Mouse (Mus musculus) ovary, postnatal 10 days (tissue): ENCODE data around the gene Ugt1a1.

Source experiments
- DNase-seq: peaks from one replicate; pipeline ENCODE4 v3.0.0; 2022; ENCODE audit warnings: low spot score

The Ugt1a1 gene

GRCm38 (mm10) chr1:88234646-88235045 is 22.9 kb downstream of the Ugt1a1 start:
- DNase-seq: no peak

GRCm38 (mm10) chr1:88235046-88235893 is 23.5 kb downstream of the Ugt1a1 start:
- no peak for DNase-seq

DNA sequence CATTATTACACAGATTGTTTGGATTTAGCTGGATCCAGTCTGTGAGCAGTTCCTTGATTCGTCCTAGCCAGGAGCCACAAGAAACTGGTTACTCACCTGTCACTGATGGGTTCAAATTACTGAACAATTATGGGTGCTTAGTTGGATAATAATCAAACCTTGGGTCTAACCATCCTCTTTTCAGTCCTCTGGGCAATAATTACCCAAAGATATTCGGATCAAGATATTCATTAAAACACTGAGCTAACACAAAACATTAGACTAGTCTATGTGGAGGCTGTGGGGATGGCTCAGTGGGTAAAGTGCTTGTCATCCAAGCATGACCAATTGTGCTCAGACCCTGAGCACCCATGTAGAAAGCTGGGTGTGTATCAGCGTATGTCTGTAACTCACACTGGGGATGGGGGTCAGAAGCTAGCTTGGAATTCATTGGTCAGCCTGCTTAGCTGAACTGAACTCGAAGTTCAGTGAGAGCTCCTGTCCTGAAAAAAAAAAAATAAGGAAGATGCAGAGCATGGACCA is 24.2 kb downstream of the Ugt1a1 start:
- no peak for DNase-seq

GRCm38 (mm10) chr1:88237311-88237710 is 25.6 kb downstream of the Ugt1a1 start:
- no peak for DNase-seq

DNA sequence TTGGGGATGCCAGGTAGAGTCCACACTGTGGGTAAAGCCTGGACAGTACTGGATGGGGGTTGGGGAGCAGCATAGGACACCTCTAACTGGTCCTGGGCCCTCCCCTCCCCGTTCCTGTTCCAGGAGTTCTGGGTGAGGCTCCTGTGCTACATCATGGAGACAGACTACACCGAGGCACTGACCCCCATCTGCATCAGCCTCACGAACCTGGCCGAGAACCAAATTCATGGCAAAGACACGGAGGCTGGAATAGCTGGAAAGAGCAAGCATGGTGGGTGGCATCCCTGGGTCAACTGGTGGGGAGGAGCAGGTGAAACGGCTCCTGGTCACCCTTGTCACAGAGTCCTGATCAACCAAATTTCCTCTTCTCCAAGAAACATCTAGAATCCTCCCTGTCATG is 27.0 kb downstream of the Ugt1a1 start:
- no peak for DNase-seq

- no peak for DNase-seq
Measured at GRCm38 (mm10) chr1:88240072-88240471, 28.3 kb downstream of the Ugt1a1 start.

GRCm38 (mm10) chr1:88240579-88240978 is 28.8 kb downstream of the Ugt1a1 start:
- DNase-seq: no peak

- DNase-seq: no peak
Measured at GRCm38 (mm10) chr1:88243861-88244260, 32.1 kb downstream of the Ugt1a1 start.

- no peak for DNase-seq
Measured at GRCm38 (mm10) chr1:88245881-88246280, 34.1 kb downstream of the Ugt1a1 start.

GRCm38 (mm10) chr1:88246386-88246785 is 34.6 kb downstream of the Ugt1a1 start:
- DNase-seq: no peak

DNA sequence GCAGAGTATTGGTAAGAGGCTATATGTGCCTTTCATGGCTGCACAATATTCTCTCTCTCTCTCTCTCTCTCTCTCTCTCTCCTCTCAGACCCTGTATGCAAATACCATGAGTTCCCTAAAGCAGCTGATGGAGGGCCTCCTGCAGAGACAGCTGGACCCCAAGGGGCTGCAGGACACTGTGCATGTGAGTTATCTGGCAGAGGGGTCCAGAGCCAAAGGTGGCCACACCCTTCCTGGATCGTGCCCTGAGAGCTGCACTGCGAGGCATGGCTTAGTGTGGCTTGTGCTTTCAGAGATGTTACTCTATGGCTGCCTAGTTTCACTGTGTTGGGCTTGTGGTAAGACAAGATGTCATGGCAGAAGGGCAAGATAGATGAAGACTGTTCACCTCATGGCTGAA is 35.9 kb downstream of the Ugt1a1 start:
- no peak for DNase-seq

DNA sequence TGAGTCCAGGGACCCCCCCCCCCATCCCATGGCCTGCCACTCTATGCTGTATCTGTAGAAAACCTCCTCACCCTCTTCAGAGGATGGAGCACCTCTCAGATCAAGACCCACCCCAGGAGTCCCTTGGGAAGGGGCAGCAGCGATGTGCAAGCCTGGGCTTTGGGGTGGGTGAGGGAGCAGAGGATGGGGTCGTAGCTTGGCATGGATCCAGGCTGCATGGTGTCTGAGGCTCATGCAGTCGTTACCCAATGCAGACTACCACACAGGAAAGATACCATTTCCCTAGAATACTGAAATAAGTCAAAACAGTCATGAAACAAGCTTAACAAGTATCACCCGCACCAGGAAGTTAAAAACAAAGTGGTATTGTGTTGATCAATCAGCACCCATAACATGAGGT is 36.9 kb downstream of the Ugt1a1 start:
- DNase-seq: no peak

DNA sequence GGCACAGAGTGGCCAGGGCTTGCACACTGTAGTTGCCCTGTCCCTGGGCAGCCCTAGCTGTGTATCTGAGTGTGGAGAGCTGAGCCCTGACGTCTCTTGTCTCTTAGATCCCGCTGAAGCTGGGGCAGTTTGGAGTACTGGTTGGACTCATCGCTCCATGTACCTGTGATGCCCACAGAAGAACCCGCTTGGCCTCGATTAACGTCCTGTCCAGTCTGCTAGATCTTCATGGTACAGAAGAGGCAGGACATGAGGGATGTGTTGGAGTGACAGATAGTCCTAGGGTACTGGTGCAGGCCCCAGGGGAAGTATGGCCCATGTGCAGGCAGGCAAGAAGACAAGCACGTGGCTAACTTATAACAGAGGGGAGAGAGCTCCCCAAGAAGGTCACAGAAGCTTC is 37.8 kb downstream of the Ugt1a1 start:
- DNase-seq: no peak

GRCm38 (mm10) chr1:88250023-88250422 is 38.3 kb downstream of the Ugt1a1 start:
- no peak for DNase-seq

DNA sequence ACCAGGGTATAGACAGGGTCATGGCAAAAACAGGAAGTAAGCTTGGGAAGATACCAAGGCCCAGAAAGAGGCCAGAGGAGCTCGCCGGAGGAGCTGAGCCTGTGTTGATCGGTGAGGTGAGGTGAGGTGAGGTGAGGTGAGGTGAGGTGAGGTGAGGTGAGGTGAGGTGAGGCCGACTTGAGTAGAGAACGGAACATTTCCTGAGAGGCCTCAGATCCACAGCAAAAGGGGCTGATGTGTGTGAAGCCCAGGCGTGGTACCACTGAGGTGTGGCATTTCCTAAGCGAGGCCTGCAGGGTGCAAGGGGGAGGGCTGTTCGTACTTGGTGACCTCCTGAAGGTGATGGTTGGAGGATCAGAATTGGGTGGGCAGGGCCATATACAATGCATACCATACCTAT is 41.3 kb downstream of the Ugt1a1 start:
- DNase-seq: no peak

DNA sequence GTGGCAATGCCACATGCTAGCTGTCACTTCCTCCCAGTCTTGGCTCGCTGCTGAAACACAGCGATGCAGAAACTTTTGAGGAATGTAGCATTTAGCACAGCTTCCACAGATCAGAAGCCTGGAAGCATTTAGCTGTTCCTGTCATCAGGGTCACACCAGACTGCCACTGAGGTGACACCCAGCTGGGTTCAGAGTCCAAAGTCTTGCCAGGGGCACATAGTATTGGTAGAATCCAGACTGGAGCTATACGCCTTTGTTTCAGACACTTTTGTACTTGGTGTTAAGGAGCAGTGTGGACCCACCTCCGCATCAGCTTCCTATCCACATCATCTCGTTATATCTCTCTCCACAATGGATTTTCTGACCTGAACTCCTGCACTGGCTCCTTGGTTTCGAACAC is 41.8 kb downstream of the Ugt1a1 start:
- DNase-seq: no peak

DNA sequence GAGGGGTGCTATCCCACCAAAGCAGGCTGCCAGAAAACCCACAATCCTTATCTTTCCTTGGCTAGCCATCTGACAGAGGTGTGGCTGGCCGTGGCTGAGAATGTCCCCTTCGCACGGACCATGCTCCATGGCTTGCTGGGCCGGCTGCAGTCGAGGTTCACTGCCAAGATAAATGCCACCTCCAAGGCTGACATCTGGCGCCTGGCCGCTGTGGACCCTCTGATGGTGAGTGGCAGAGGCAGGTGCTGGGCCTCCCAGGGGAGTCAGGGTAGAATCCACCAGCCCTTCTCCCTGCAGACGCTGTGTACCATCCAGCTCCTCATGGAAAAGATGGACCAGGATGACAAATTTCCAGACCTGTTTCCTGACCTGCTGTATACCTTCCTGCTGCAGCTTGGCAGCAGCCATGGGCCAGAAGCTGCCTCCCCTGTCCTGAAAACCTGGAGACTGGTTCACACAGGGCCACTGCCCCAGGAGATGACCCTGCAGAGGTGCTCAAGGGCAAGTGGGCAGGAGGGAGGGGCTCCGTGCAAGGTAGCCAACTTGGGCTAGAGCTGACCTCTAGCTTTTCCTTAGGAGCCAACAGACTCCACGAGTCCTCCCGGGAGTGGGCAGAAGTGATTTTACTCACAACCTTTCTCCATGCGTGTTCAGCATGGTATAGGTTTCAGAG is 43.2 kb downstream of the Ugt1a1 start:
- no peak for DNase-seq

GRCm38 (mm10) chr1:88255466-88255857 is 43.7 kb downstream of the Ugt1a1 start:
- DNase-seq: no peak

- no peak for DNase-seq
Measured at GRCm38 (mm10) chr1:88255989-88256754, 44.4 kb downstream of the Ugt1a1 start.

DNA sequence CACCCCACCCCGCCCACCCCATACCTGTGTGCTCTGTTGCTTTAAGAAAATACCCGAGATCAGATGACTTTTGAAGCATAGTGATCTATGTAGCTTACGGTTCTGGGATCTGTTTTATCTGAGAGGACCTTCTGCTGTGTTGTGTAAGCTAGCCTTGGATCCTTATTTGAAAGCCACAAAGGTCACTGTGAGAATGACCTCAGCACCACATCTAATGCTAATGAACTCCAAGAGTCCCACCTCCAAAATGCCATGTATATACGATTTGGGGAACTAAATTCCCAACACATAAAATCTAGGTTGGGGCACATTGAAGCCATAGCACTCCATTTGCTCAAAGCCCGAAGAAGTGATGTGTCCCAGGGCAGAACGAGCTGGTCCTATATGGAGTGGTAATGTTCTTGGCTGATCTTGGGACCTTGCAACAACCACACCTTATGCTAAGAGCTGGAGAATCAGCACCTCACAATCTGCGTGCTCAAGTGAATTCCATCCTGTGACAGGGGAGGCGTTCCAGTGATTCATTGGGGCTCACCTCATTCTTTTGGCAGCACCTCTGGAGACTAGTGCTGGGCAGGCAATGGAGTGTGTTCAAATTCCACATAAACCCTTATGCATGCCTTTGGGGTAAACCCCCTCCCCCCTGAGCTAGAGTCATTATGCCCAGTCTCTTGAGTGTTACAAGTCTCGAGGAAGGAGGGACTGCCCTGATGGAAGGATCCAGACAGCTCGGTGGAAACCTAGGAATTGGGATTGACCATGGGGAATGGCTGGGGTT is 45.3 kb downstream of the Ugt1a1 start:
- no peak for DNase-seq

DNA sequence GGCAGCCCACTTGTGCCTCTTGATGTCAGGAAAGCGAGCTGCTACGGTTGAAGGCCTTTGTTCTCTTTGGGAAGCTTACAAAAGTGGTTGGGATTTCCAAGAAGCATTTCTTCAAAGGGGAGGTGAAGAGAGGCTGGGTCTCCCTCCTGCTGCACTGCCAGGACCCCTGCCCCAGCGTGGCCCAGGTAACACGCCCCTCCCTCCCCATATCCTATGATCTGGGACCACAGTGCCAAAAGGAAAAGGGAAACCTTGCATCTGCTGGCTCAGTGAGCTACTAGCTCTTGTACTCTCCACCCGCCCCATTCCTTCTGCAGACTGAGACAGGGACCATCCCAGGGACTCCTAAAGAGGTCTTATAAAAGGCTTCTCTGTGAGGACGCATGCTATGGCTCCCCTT is 45.9 kb downstream of the Ugt1a1 start:
- no peak for DNase-seq

DNA sequence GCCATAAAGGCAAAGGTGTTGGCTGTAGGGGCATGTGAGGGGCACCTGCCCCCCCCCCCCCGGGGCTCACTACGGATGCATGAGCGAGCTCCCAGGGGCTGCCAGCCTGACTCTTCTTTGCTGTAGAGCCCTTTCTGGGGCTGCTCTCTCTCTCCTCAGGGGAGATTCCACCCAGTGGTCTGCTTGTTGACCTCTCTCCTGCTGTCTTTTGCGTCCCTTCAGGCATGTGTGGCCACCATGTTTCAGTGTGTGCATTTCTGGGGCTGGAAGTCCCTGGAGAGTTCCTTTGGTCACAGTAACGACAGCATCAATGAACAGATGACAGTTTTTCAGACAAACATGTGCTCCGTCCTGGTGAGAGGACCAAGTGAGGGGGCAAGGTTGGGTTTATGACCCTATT is 46.6 kb downstream of the Ugt1a1 start:
- DNase-seq: no peak
